Mouse (Mus musculus): ENCODE data around the gene Rab3ip. TPM values are rescaled to one million over a fixed set of nuclear protein-coding genes. Genes with fewer than 3 reads are reported as not detected.

Rab3ip gene
- polyA plus RNA-seq (2017; shearing (Covaris generic)), result 19.3 TPM

GRCm38 (mm10) chr10:116950009-116950769, at the start of gene Rab3ip:
TSS of gene Rab3ip (minus strand) at chr10:116950769.

GRCm38 (mm10) chr10:116986264-116987082, 35.9 kb upstream of the Rab3ip start, which contains the start of gene Best3:
TSS of gene Best3 (plus strand) at chr10:116986314.

GRCm38 (mm10) chr10:116972509-116972908, 21.9 kb upstream of the Rab3ip start, which contains the start of gene Gm10271:
TSS of gene Gm10271 (minus strand) at chr10:116972609.

GRCm38 (mm10) chr10:116896336-116897177, 54.0 kb downstream of the Rab3ip start, which contains the start of gene Myrfl:
TSS of gene Myrfl (minus strand) at chr10:116896919.

Other genes starting within 250 kb of the Rab3ip start
- not detected for gene Myrfl, start 53.9 kb downstream of the Rab3ip start, polyA plus RNA-seq (2017; shearing (Covaris generic))
- gene Gm10271, start 21.8 kb upstream of the Rab3ip start, polyA plus RNA-seq (2017; shearing (Covaris generic)), result not detected
- gene Best3, start 35.5 kb upstream of the Rab3ip start, polyA plus RNA-seq (2017; shearing (Covaris generic)), result not detected
- not detected for gene Lrrc10, start 94.6 kb upstream of the Rab3ip start, polyA plus RNA-seq (2017; shearing (Covaris generic))
- 203 TPM for gene Cct2, start 113.0 kb upstream of the Rab3ip start, polyA plus RNA-seq (2017; shearing (Covaris generic))
- 27.7 TPM for gene Frs2, start 197.8 kb upstream of the Rab3ip start, polyA plus RNA-seq (2017; shearing (Covaris generic))

Data from CD4-positive, CD25-positive, alpha-beta regulatory T cell, adult 9 weeks (primary cell).